Mouse (Mus musculus) lung, adult 18-20 months (tissue): ENCODE data around the gene Ptprn2.

Experiments used
- DNase-seq, 2 experiments: peaks; one replicate each; pipeline ENCODE4 v3.0.0; 2022; ENCODE audit warnings: mixed read lengths in 2 of 2

Gene Ptprn2

GRCm38 (mm10) chr12:116907424-116907823 is 421.9 kb downstream of the Ptprn2 start:
- DNase-seq = no peak

GRCm38 (mm10) chr12:116908668-116909067 is 423.1 kb downstream of the Ptprn2 start:
- DNase-seq = no peak

- DNase-seq = no peak
Measured at GRCm38 (mm10) chr12:116916776-116917175, 431.3 kb downstream of the Ptprn2 start.

- DNase-seq = no peak
Measured at GRCm38 (mm10) chr12:116919185-116919584, 433.7 kb downstream of the Ptprn2 start.

- DNase-seq = no peak
Measured at GRCm38 (mm10) chr12:116919691-116920526, 434.4 kb downstream of the Ptprn2 start.

GRCm38 (mm10) chr12:116927115-116927514 is 441.6 kb downstream of the Ptprn2 start:
- DNase-seq = no peak

- no peak for DNase-seq
Measured at GRCm38 (mm10) chr12:116927516-116927915, 442.0 kb downstream of the Ptprn2 start.

GRCm38 (mm10) chr12:116938158-116938854 is 452.8 kb downstream of the Ptprn2 start:
- peak; percentile 6 to 25 for DNase-seq

GRCm38 (mm10) chr12:116943883-116944282 is 458.4 kb downstream of the Ptprn2 start:
- no peak for DNase-seq

GRCm38 (mm10) chr12:116948151-116948928 is 462.8 kb downstream of the Ptprn2 start:
- no peak for DNase-seq

GRCm38 (mm10) chr12:116949726-116950125 is 464.2 kb downstream of the Ptprn2 start:
- DNase-seq = no peak

GRCm38 (mm10) chr12:116952452-116953205 is 467.1 kb downstream of the Ptprn2 start:
- DNase-seq = no peak

GRCm38 (mm10) chr12:116959164-116959563 is 473.6 kb downstream of the Ptprn2 start:
- DNase-seq = no peak

GRCm38 (mm10) chr12:116963906-116964305 is 478.4 kb downstream of the Ptprn2 start:
- DNase-seq = no peak

GRCm38 (mm10) chr12:116968215-116968939 is 482.9 kb downstream of the Ptprn2 start:
- no peak for DNase-seq

GRCm38 (mm10) chr12:116975547-116975946 is 490.0 kb downstream of the Ptprn2 start:
- DNase-seq = no peak

- no peak for DNase-seq
Measured at GRCm38 (mm10) chr12:116976981-116977380, 491.5 kb downstream of the Ptprn2 start.

GRCm38 (mm10) chr12:116978201-116978600 is 492.7 kb downstream of the Ptprn2 start:
- peak; percentile 4 to 12 for DNase-seq

- DNase-seq = no peak
Measured at GRCm38 (mm10) chr12:116981315-116981714, 495.8 kb downstream of the Ptprn2 start.

GRCm38 (mm10) chr12:116989144-116989543 is 503.6 kb downstream of the Ptprn2 start:
- DNase-seq = no peak

GRCm38 (mm10) chr12:117001546-117002148 is 516.1 kb downstream of the Ptprn2 start:
- no peak for DNase-seq
